Mouse (Mus musculus) E14TG2a.4 (cell line): ENCODE data around the gene Nprl2.

Experiments
- H3K27me3 ChIP-seq: 2 replicates; pipeline ENCODE4 v1.6.1; 2014; ENCODE audit warnings: low read length, control low read depth; ENCODE audit not compliant: insufficient read depth
- H3K36me3 ChIP-seq: 2 replicates; pipeline ENCODE4 v1.6.1; 2014; ENCODE audit warnings: low read length, control low read depth; ENCODE audit not compliant: insufficient read depth
- H3K4me1 ChIP-seq: replicated peaks from 2 replicates; pipeline ENCODE4 v1.6.1; 2014; ENCODE audit warnings: low read depth, low read length, control low read depth
- H3K4me3 ChIP-seq: replicated peaks from 2 replicates; pipeline ENCODE4 v1.5.1; 2014; ENCODE audit warnings: mild to moderate bottlenecking, low read length
- H3K9me3 ChIP-seq: 2 replicates; pipeline ENCODE4 v1.6.1; 2014; ENCODE audit warnings: low read length, control low read depth
- CTCF ChIP-seq: conservative IDR thresholded peaks from 2 replicates; pipeline ENCODE4 v1.5.1; 2014; ENCODE audit warnings: low read length
- NANOG ChIP-seq: IDR thresholded peaks from 2 replicates; pipeline ENCODE4 v1.6.1; 2014; ENCODE audit warnings: borderline replicate concordance, low read length, mixed read lengths
- POU5F1 ChIP-seq: IDR thresholded peaks from 2 replicates; pipeline ENCODE4 v1.6.1; 2014; ENCODE audit warnings: low read length, borderline replicate concordance

Gene Nprl2

DNA sequence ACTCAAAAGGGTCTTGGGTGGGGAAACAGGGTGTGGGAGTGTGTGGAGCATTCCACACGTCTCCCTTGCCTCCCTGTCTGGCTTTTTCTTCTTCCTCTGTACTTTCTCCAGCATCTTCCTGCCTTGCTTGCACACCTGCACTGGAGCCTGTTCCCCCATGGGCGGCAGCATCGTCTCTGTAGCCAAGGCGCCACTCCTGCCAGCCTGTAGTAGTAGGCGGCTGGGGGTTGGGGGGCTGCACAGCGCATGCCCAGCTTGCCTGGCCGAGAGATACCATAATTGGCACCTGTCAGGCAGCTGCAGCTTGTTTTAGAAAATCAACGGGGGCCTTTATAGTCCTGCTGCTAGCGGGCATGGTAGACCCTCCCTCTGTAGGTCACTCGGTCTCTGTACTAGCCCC, 33.8 kb upstream of the Nprl2 start:
- Histone ChIP-seq H3K9me3 (no peaks in the 10 kb centered on the region), H3K36me3 (no peaks in the 10 kb centered on the region), H3K4me3 (no peak overlapping the region), H3K27me3 (peaks cover 1% of the 10 kb centered on the region; the same call in 1 of the 2 replicates), H3K4me1 (peaks cover 57% of the 10 kb centered on the region)
- TF ChIP-seq NANOG (no peak), CTCF (no peak), POU5F1 (no peak)

DNA sequence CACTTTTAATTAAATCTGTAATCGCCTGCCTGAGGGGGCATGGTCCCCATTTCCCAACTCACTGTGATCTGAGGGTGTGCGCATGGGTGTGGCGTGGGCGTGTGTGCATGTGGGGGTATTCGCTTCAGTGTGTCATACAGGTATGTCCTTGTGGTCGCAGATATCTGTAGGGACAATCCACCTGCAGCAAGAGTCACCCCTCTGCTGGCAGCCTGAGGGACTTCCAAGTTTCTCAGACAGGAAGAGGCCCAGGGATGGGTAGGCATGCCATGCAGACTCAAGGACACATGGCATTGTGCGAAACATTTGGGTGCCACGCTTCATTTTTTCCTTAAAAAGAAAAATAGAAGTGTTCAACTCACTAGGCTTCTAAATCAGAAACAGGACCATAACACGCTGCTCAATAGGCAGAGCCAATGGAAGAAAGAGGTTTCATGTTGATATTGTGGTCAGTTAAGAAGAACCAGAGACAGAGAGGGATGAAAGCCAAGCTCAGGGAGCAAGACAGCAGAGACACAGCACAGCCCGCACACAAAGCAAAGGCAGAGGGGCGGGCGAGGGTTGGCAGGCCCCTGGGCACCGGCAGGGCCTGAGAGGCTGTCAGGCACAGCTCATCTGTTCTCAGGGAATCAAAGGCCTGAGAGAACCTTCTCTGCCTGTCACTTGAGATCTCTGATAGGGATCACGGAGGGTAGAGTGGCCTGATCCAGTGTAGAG, 31.5 kb upstream of the Nprl2 start:
- Histone ChIP-seq H3K36me3 (no peaks in the 10 kb centered on the region), H3K9me3 (no peaks in the 10 kb centered on the region), H3K27me3 (peaks cover 5% of the 10 kb centered on the region; the same call in 1 of the 2 replicates), H3K4me1 (peaks cover 44% of the 10 kb centered on the region), H3K4me3 (no peak overlapping the region)
- TF ChIP-seq NANOG (no peak), CTCF (no peak), POU5F1 (no peak)

DNA sequence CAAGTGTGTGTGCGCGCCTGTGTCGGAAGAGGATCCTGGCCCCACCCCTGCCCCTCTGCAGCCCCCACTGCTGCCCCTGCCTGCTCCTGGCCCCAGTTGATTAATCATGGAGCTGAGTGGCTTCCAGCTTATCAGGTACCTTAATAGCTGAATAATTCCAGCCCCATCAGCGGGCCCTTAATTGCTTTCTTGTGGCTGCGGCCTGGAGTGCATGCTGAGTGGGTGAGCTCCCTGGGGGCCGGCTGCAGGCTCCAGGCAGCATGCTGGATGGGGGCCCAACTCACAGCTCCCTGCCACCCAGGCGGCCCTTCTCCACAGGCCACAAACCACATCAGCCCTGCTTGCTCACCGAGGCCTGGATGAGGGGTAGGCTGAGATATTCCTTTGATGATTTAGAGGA, 30.6 kb upstream of the Nprl2 start:
- no peaks in the 10 kb centered on the region for H3K36me3 ChIP-seq
- H3K4me1 ChIP-seq, result peaks cover 47% of the 10 kb centered on the region
- TF ChIP-seq POU5F1 (no peak), NANOG (no peak), CTCF (no peak)
- H3K27me3 ChIP-seq, result peaks cover 5% of the 10 kb centered on the region; the same call in 1 of the 2 replicates
- no peaks in the 10 kb centered on the region for H3K9me3 ChIP-seq
- no peak overlapping the region for H3K4me3 ChIP-seq

DNA sequence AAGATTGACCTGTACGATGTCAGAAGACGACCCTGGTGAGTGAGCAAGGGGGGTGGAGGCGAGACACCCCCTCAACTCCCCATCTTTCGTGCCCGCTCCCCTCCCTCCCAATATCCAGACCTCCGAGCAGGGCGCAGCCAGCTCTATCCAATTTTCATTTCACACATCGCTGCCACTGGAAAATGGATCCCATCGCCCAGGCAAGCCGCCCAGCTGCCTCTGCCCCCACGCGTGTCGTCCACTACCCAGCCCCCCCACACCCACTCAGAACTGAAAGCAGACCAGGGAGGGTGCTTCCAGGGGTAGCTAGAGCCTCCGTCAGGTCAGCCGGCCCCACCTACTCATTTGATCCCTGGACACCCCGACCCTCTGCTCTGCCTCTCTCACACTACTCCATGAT, 29.7 kb upstream of the Nprl2 start:
- Histone ChIP-seq H3K4me1 (peaks cover 49% of the 10 kb centered on the region), H3K36me3 (no peaks in the 10 kb centered on the region), H3K4me3 (no peak overlapping the region), H3K9me3 (no peaks in the 10 kb centered on the region), H3K27me3 (peaks cover 5% of the 10 kb centered on the region)
- no peak for TF ChIP-seq CTCF
- TF ChIP-seq NANOG, result no peak
- TF ChIP-seq POU5F1, result no peak

DNA sequence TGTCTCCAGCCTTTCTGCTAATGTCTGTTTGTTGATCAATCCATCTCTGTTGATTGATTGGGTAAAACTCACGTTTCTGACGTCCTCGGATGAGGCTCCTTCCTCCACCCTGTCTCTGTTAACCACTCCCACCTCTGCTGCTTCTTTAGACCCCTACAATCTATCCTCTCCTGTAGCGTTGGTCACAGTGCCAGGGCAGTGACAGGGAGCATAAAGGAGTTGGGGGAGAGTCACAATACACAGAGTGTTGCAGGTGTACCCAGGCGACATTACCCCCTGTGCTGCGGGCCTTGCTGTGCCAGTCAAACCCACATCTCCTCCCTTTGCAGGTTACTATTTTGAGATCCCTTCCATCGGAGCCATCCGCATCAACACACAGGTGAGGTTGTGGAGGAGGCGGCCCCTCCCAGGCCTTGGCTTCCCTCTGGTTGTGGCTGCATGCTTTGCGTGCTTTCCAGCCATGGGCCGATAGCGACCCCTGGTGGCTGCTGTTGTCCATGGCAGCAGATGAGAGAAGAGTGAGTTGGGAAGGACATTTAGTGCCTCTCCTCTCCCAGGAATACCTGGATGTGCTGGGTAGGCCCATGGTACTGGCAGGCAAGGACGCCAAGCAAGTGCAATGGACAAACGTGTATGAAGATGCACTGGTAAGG, 27.6 kb upstream of the Nprl2 start:
- peaks cover 18% of the 10 kb centered on the region for H3K27me3 ChIP-seq
- H3K36me3 ChIP-seq, result no peaks in the 10 kb centered on the region
- no peaks in the 10 kb centered on the region for H3K9me3 ChIP-seq
- no peak overlapping the region for H3K4me3 ChIP-seq
- H3K4me1 ChIP-seq, result peaks cover 43% of the 10 kb centered on the region
- TF ChIP-seq CTCF (peak; percentile 91), NANOG (no peak), POU5F1 (no peak)

DNA sequence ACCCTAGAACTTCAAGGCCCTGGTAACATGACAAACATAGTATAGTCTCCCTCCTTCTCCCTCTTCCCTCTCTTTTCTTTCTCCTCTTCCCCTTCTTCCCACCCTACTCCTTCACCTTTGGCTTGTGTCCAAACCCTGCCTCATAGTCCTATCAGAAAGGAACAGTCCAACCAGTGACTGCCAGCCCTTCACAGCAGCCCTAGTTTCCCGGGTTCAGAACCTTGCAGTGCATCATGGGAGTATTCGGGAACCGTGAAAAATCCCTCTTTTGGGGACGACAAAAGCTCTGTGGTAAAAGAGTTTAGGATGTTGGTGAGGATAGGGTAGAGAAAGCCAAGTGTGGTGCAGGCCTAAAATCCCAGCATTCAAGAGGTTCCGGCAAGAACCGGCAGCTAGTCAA, 21.7 kb upstream of the Nprl2 start:
- H3K4me3 ChIP-seq, result peak overlapping the region; percentile 71; the same call in 1 of the 2 replicates
- TF ChIP-seq CTCF (no peak), POU5F1 (no peak), NANOG (no peak)
- peaks cover 81% of the 10 kb centered on the region for H3K4me1 ChIP-seq
- H3K27me3 ChIP-seq, result peaks cover 21% of the 10 kb centered on the region
- H3K9me3 ChIP-seq, result no peaks in the 10 kb centered on the region
- H3K36me3 ChIP-seq, result no peaks in the 10 kb centered on the region

DNA sequence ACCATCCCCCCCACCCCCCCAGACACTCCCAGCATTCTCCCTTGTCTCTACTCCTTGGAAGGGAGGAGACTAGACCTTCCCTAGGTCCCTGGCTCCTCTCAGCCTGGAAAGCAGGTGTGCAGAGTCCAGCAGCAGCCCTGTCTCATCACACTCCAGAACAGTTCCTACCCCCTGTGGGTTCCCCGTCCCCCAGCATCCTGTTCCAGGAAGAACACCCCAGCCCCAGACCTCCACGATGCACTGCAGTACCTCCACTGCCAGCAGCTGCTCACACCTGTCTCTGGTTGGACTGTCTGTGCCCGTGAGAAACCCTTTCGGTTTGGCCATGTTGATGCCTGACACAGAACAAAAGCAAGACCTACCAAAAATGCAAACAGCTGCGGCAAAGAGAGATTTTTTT, 20.8 kb upstream of the Nprl2 start:
- no peaks in the 10 kb centered on the region for H3K36me3 ChIP-seq
- no peaks in the 10 kb centered on the region for H3K9me3 ChIP-seq
- H3K4me1 ChIP-seq, result peaks cover 88% of the 10 kb centered on the region
- no peak for TF ChIP-seq POU5F1
- TF ChIP-seq NANOG, result no peak
- H3K4me3 ChIP-seq, result peak overlapping the region; percentile 71
- H3K27me3 ChIP-seq, result peaks cover 30% of the 10 kb centered on the region

DNA sequence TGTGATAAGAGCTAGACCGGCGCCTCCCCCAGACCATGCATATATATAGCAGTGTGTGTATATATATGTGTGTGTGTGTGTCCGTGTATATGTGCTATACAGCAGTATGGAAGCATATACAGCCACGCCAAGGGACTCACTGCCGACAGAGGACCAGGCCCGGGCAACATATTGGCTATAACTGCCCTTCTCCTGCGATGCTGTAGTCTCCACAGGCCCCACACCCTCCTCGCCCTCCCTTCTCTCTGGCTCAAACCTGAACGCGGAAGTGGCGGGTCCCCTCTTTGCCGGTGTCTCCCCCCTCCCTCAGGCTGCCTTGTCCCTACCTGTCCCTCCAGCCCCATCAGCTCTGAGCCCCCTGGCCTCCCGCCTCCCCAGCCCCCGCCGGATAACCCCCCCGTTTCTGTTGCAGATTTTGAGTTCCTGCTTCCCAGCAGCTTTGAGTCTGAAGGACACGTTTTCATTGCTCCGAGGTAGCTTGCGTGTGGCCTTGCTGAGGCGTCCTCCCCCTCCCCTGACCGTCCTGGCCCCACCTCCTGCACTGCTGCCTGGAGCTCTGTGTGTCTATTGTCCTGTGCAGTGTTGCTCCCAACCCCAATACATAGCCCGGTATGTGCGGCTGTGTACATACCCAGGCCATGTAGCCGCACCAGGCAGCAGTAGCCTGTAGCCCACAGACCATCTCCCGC, 20.2 kb upstream of the Nprl2 start:
- Histone ChIP-seq H3K36me3 (no peaks in the 10 kb centered on the region), H3K9me3 (no peaks in the 10 kb centered on the region), H3K27me3 (peaks cover 32% of the 10 kb centered on the region), H3K4me1 (peaks cover 84% of the 10 kb centered on the region), H3K4me3 (peak overlapping the region; percentile 71)
- TF ChIP-seq CTCF, result no peak
- TF ChIP-seq POU5F1, result no peak
- no peak for TF ChIP-seq NANOG
